Mouse (Mus musculus) forebrain, embryonic 13.5 days (tissue): ENCODE data around the gene Dnaja1. TPM values are rescaled to one million over a fixed set of nuclear protein-coding genes. Genes with fewer than 3 reads are reported as not detected.

Experiments used
- ATAC-seq: fragments of 200-750 bp; cut with Nextera tagmentation; 2 replicates; pipeline ENCODE4 v1.8.0; 2017
- H3K27ac ChIP-seq: fragments of 300-500 bp; sonication (generic); 2 replicates; pipeline ENCODE4 v1.5.1; 2015; ENCODE audit warnings: inconsistent platforms, mild to moderate bottlenecking, moderate library complexity
- H3K27me3 ChIP-seq: fragments of 300-500 bp; sonication (generic); 2 replicates; pipeline ENCODE4 v1.6.1; 2015; ENCODE audit warnings: mild to moderate bottlenecking, inconsistent platforms
- H3K36me3 ChIP-seq: fragments of 300-500 bp; sonication (generic); 2 replicates; pipeline ENCODE4 v1.6.1; 2015; ENCODE audit warnings: mild to moderate bottlenecking, inconsistent platforms; ENCODE audit not compliant: poor library complexity, severe bottlenecking
- H3K4me1 ChIP-seq: fragments of 300-500 bp; sonication (generic); 2 replicates; pipeline ENCODE4 v1.6.1; 2015; ENCODE audit warnings: inconsistent platforms
- H3K4me2 ChIP-seq: fragments of 300-500 bp; sonication (generic); 2 replicates; pipeline ENCODE4 v1.6.1; 2015; ENCODE audit warnings: inconsistent platforms, mild to moderate bottlenecking, moderate library complexity
- H3K4me3 ChIP-seq: fragments of 300-500 bp; sonication (generic); 2 replicates; pipeline ENCODE4 v1.5.1; 2015; ENCODE audit warnings: mild to moderate bottlenecking, inconsistent platforms
- H3K9ac ChIP-seq: fragments of 300-500 bp; sonication (generic); 2 replicates; pipeline ENCODE4 v1.6.1; 2015; ENCODE audit warnings: mild to moderate bottlenecking, inconsistent platforms
- H3K9me3 ChIP-seq: fragments of 300-500 bp; sonication (generic); replicated peaks from 2 replicates; pipeline ENCODE4 v1.6.1; 2016; ENCODE audit warnings: inconsistent platforms
- WGBS: fragments of 180-500 bp; shearing (Covaris S2); methylation state at CpG from one replicate; pipeline ENCODE4 v1.1.7; 2015; 5-methylcytosine and 5-hydroxymethylcytosine counted together
- polyA plus RNA-seq: library from polyadenylated mRNA; unstranded; fragments of >200 nt; fragmentation: Nextera tagmentation; extraction: Ambion mirVana; gene quantifications from 2 replicates; pipeline ENCODE4 v1.2.1, GENCODE M21; 2015

The Dnaja1 gene
- 726 and 745 TPM in 2 replicates for polyA plus RNA-seq

- H3K36me3 ChIP-seq = peaks cover 30% of the 10 kb centered on the region
- peak within 1 kb of the TSS; percentile 100 for H3K27ac ChIP-seq
- ATAC-seq = peak; percentile 94
- WGBS = under 1% methylated on average over 47 of the region's 54 CpGs
- H3K27me3 ChIP-seq = no peaks in the 10 kb centered on the region
- peak within 1 kb of the TSS; percentile 79 for H3K4me2 ChIP-seq
- H3K9me3 ChIP-seq = no peaks in the 10 kb centered on the region
- peak within 1 kb of the TSS; percentile 87 for H3K4me3 ChIP-seq
- peak within 1 kb of the TSS; percentile 98 for H3K9ac ChIP-seq
- peaks cover 45% of the 10 kb centered on the region for H3K4me1 ChIP-seq
Observed at GRCm38 (mm10) chr4:40722011-40722666, at the start of gene Dnaja1. TSS of gene Dnaja1 (plus strand) at chr4:40722150.

- Histone ChIP-seq H3K27ac (no peak overlapping the region), H3K9ac (no peak overlapping the region), H3K27me3 (0 out of 2 replicates have a peak, but pooled peaks cover 3% of the 10 kb centered on the region), H3K9me3 (no peaks in the 10 kb centered on the region), H3K4me1 (peaks cover 8% of the 10 kb centered on the region), H3K4me3 (no peak overlapping the region), H3K4me2 (no peak overlapping the region), H3K36me3 (no peaks in the 10 kb centered on the region)
- no peak for ATAC-seq
- WGBS = 94% methylated on average over 5 of the region's 5 CpGs
Observed at GRCm38 (mm10) chr4:40673526-40673925, 48.4 kb upstream of the Dnaja1 start.

- H3K9ac ChIP-seq = no peak overlapping the region
- peaks cover 8% of the 10 kb centered on the region for H3K4me1 ChIP-seq
- ATAC-seq = 0 out of 2 replicates have a peak, but pooled peaks have one; percentile 23
- 0 out of 2 replicates have a peak, but pooled peaks cover 3% of the 10 kb centered on the region for H3K27me3 ChIP-seq
- no peak overlapping the region for H3K27ac ChIP-seq
- H3K9me3 ChIP-seq = no peaks in the 10 kb centered on the region
- peak overlapping the region; percentile 7; the same call in 1 of the 2 replicates for H3K4me3 ChIP-seq
- peak overlapping the region; percentile 42 for H3K4me2 ChIP-seq
- no peaks in the 10 kb centered on the region for H3K36me3 ChIP-seq
- WGBS = 13% methylated on average over 14 of the region's 14 CpGs
Observed at GRCm38 (mm10) chr4:40676338-40676737, 45.6 kb upstream of the Dnaja1 start.

GRCm38 (mm10) chr4:40677132-40677531, 44.8 kb upstream of the Dnaja1 start:
- no peaks in the 10 kb centered on the region for H3K9me3 ChIP-seq
- H3K27ac ChIP-seq = no peak overlapping the region
- H3K9ac ChIP-seq = no peak overlapping the region
- ATAC-seq = peak; percentile 19; the same call in 1 of the 2 replicates
- no peaks in the 10 kb centered on the region for H3K36me3 ChIP-seq
- H3K4me1 ChIP-seq = peaks cover 8% of the 10 kb centered on the region
- no peak overlapping the region for H3K4me2 ChIP-seq
- 49% methylated on average over 5 of the region's 5 CpGs for WGBS
- H3K4me3 ChIP-seq = no peak overlapping the region
- H3K27me3 ChIP-seq = 0 out of 2 replicates have a peak, but pooled peaks cover 3% of the 10 kb centered on the region

GRCm38 (mm10) chr4:40680250-40680860, 41.6 kb upstream of the Dnaja1 start:
- no peak for ATAC-seq

GRCm38 (mm10) chr4:40681908-40682307, 40.0 kb upstream of the Dnaja1 start:
- Histone ChIP-seq H3K9me3 (no peaks in the 10 kb centered on the region), H3K36me3 (peaks cover 26% of the 10 kb centered on the region), H3K27me3 (0 out of 2 replicates have a peak, but pooled peaks cover 3% of the 10 kb centered on the region), H3K27ac (no peak overlapping the region), H3K9ac (no peak overlapping the region), H3K4me1 (0 out of 2 replicates have a peak, but pooled peaks cover under 1% of the 10 kb centered on the region), H3K4me3 (no peak overlapping the region), H3K4me2 (no peak overlapping the region)
- WGBS = 22% methylated on average over 3 of the region's 3 CpGs
- ATAC-seq = peak; percentile 36

More at GRCm38 (mm10) chr4:40680250-40680860, 41.6 kb upstream of the Dnaja1 start:
- WGBS = 57% methylated on average over 5 of the region's 5 CpGs
- Histone ChIP-seq H3K4me2 (no peak overlapping the region), H3K4me3 (no peak overlapping the region), H3K27ac (no peak overlapping the region), H3K27me3 (0 out of 2 replicates have a peak, but pooled peaks cover 3% of the 10 kb centered on the region), H3K36me3 (peaks cover 10% of the 10 kb centered on the region), H3K9ac (no peak overlapping the region), H3K9me3 (no peaks in the 10 kb centered on the region), H3K4me1 (peaks cover 8% of the 10 kb centered on the region)

- H3K4me1 ChIP-seq = no peaks in the 10 kb centered on the region
- no peak overlapping the region for H3K9ac ChIP-seq
- 0 out of 2 replicates have a peak, but pooled peaks cover 3% of the 10 kb centered on the region for H3K27me3 ChIP-seq
- H3K4me2 ChIP-seq = no peak overlapping the region
- 95% methylated on average over 5 of the region's 5 CpGs for WGBS
- no peaks in the 10 kb centered on the region for H3K9me3 ChIP-seq
- no peak overlapping the region for H3K27ac ChIP-seq
- peak; percentile 7; the same call in 1 of the 2 replicates for ATAC-seq
- H3K36me3 ChIP-seq = peaks cover 29% of the 10 kb centered on the region
- H3K4me3 ChIP-seq = no peak overlapping the region
Observed at GRCm38 (mm10) chr4:40682359-40682758, 39.6 kb upstream of the Dnaja1 start.

GRCm38 (mm10) chr4:40683306-40683705, 38.6 kb upstream of the Dnaja1 start:
- no peaks in the 10 kb centered on the region for H3K4me1 ChIP-seq
- no peak overlapping the region for H3K9ac ChIP-seq
- no peak for ATAC-seq
- WGBS = 81% methylated on average over 2 of the region's 2 CpGs
- peaks cover 36% of the 10 kb centered on the region for H3K36me3 ChIP-seq
- no peaks in the 10 kb centered on the region for H3K9me3 ChIP-seq
- no peak overlapping the region for H3K4me3 ChIP-seq
- H3K27ac ChIP-seq = no peak overlapping the region
- no peak overlapping the region for H3K4me2 ChIP-seq
- no peaks in the 10 kb centered on the region for H3K27me3 ChIP-seq

GRCm38 (mm10) chr4:40691100-40691499, 30.9 kb upstream of the Dnaja1 start:
- H3K27ac ChIP-seq = no peak overlapping the region
- H3K4me3 ChIP-seq = no peak overlapping the region
- 90% methylated on average over 11 of the region's 11 CpGs for WGBS
- H3K27me3 ChIP-seq = no peaks in the 10 kb centered on the region
- H3K4me1 ChIP-seq = no peaks in the 10 kb centered on the region
- no peak overlapping the region for H3K4me2 ChIP-seq
- H3K9ac ChIP-seq = no peak overlapping the region
- peaks cover 81% of the 10 kb centered on the region for H3K36me3 ChIP-seq
- no peaks in the 10 kb centered on the region for H3K9me3 ChIP-seq
- ATAC-seq = no peak

- H3K9ac ChIP-seq = no peak overlapping the region
- no peaks in the 10 kb centered on the region for H3K27me3 ChIP-seq
- no peak overlapping the region for H3K4me2 ChIP-seq
- H3K4me1 ChIP-seq = peaks cover 18% of the 10 kb centered on the region
- H3K4me3 ChIP-seq = no peak overlapping the region
- ATAC-seq = no peak
- 90% methylated on average over 7 of the region's 7 CpGs for WGBS
- no peaks in the 10 kb centered on the region for H3K9me3 ChIP-seq
- H3K36me3 ChIP-seq = peaks cover 47% of the 10 kb centered on the region
- H3K27ac ChIP-seq = no peak overlapping the region
Observed at GRCm38 (mm10) chr4:40697059-40697458, 24.9 kb upstream of the Dnaja1 start.

- WGBS = 88% methylated on average over 8 of the region's 8 CpGs
Observed at GRCm38 (mm10) chr4:40700216-40700615, 21.7 kb upstream of the Dnaja1 start.

GRCm38 (mm10) chr4:40701796-40702195, 20.2 kb upstream of the Dnaja1 start:
- no peak overlapping the region for H3K27ac ChIP-seq
- 92% methylated on average over 3 of the region's 3 CpGs for WGBS

More at GRCm38 (mm10) chr4:40700216-40700615, 21.7 kb upstream of the Dnaja1 start:
- no peak overlapping the region for H3K9ac ChIP-seq
- H3K27me3 ChIP-seq = no peaks in the 10 kb centered on the region
- H3K27ac ChIP-seq = no peak overlapping the region
- H3K9me3 ChIP-seq = no peaks in the 10 kb centered on the region
- peaks cover 31% of the 10 kb centered on the region for H3K4me1 ChIP-seq
- no peak overlapping the region for H3K4me3 ChIP-seq
- ATAC-seq = no peak
- H3K4me2 ChIP-seq = no peak overlapping the region
- H3K36me3 ChIP-seq = peaks cover 18% of the 10 kb centered on the region

More at GRCm38 (mm10) chr4:40701796-40702195, 20.2 kb upstream of the Dnaja1 start:
- no peak for ATAC-seq
- H3K9ac ChIP-seq = peak overlapping the region; percentile 73
- peak overlapping the region; percentile 58 for H3K4me3 ChIP-seq
- H3K4me2 ChIP-seq = peak overlapping the region; percentile 76
- H3K27me3 ChIP-seq = no peaks in the 10 kb centered on the region
- H3K4me1 ChIP-seq = peaks cover 31% of the 10 kb centered on the region
- 0 out of 2 replicates have a peak, but pooled peaks cover 4% of the 10 kb centered on the region for H3K36me3 ChIP-seq
- no peaks in the 10 kb centered on the region for H3K9me3 ChIP-seq
